Mouse (Mus musculus) Patski (cell line): ENCODE measurements at regions not wholly inside any gene's neighbourhood (a gene's known extent, or its start where the extent isn't known, plus 50 kb on each side); places are given as distances from the start of the nearest gene placed in this dataset.

ENCODE experiments used
- ATAC-seq: fragments of 100-300 bp; one replicate; pipeline ENCODE4 v1.8.0; 2021
- CTCF ChIA-PET: fragments of 350-600 bp; sonication (Branson Sonifier 250); formaldehyde crosslinking; loops from one replicate; lab custom pipeline; 2022; ENCODE audit warnings: inconsistent platforms; lab: Charles Lee
- POLR2A ChIA-PET: fragments of 350-600 bp; sonication (Branson Sonifier 250); formaldehyde crosslinking; loops from one replicate; lab custom pipeline; 2022; ENCODE audit warnings: antibody characterized with exemption, inconsistent platforms; lab: Charles Lee
- DNase-seq: peaks from one replicate; pipeline ENCODE4 v3.0.0-alpha.2; 2011; ENCODE audit warnings: low read depth, low spot score
- H3K27me3 ChIP-seq: fragments of 371-371 bp; one replicate; pipeline ENCODE4 v1.5.1; 2021
- CTCF ChIP-seq: fragments of 100-300 bp; IDR thresholded peaks from one replicate; pipeline ENCODE4 v1.5.1; 2021
- in situ Hi-C: fragments of 300-500 bp; cut with MboI; formaldehyde crosslinking; loops from 3 replicates; pipeline ENCODE4 v1.11.1; 2018; ENCODE audit warnings: low pct_unique_long_range_greater_than_20kb, mixed read lengths

DNA sequence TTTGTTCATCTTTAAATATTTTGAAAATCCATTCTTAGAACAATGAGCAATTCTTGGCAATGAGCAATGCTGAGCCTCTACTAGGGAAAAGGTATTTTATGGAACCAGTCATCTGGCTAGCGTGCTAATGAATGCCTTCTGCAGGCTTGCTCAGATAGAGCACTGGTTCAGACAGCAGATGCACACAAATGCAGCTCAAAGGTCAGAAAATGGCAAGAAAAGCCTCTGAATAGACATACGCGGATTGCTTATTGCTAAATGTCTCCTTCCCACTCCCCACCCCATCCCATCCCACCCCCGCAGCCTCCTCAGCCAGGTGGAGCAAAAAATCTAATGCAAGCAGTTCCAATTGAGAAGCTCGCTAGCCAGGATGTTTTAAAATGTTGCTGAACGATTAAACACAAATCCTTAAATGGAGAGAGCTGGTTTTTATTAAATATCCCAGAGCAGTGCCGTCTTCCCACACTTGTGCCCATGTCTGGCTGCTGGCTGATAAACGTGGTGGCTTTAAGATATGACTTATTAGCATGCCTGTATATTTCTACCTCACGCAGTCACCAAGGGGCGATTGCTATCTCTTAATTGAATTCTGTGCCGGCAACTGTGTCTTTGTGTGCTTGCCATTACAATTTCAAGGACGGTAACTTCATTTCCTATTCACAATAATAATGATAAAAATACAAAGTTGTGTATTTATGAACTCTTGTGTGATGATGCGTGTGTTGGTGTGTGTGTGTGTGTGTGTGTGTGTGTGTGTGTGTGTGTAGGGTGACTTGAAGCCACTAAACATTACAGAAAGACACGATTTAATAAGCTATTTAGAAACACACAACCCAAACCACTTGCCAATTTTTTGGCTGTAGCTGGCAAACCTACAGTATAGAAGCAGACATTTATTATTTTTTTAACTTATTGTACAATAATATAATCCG lies 192.7 kb upstream of the Pabpc6 start:
- DNase-seq (no peak), ATAC-seq (no peak)
- TF ChIP-seq CTCF, result no peak
- in situ Hi-C loops, result no loop called here
- POLR2A ChIA-PET, result no interaction called here
- peaks cover 3% of the 10 kb centered on the region for H3K27me3 ChIP-seq
- CTCF ChIA-PET, result no interaction called here

- peaks cover 3% of the 10 kb centered on the region for H3K27me3 ChIP-seq
- ATAC-seq (no peak), DNase-seq (no peak)
- POLR2A ChIA-PET, result no interaction called here
- CTCF ChIA-PET, result no interaction called here
- in situ Hi-C loops, result no loop called here
- no peak for TF ChIP-seq CTCF
Observed at GRCm38 (mm10) chr17:9861346-9861745, 191.8 kb upstream of the Pabpc6 start.

DNA sequence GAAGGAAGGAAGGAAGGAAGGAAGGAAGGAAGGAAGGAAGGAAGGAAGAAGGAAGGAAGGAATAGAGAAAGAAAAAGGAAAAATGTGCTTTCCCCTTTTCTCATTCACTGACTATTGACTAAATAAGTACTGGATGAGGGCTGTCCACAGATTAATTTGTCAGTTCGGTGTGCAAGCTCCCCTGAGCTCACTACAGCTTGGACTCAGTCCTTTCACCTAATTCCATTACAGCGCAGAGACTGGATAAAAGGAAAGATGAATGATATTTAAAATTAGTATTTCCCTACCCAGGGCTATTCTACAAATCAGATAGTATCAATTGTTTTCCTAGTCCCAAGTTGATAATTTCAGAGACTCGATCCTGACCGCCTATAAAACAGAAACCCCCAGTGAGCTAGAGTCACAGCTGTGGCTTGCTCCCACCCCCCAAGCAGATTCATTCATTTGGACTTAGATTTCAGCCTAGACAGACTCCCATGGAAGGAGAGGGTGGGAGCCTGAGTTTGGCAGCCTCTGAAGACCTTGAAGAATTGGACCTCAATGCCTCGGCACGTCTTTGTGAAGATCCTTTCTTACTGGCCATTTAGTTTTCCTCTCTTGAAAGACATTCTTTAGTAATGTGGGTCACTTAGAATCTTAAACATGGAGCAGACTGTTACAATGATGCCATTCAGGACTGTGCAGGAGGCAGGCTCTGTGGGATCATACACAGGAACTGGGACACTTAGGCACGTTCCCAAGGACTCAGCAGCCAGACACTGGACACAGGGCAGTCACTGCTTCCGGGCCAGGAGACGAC lies 179.2 kb upstream of the Pabpc6 start:
- no peaks in the 10 kb centered on the region for H3K27me3 ChIP-seq
- no peak for TF ChIP-seq CTCF
- no peak for ATAC-seq
- in situ Hi-C loops, result no loop called here
- ChIA-PET POLR2A (no interaction called here), CTCF (no interaction called here)
- DNase-seq, result no peak

DNA sequence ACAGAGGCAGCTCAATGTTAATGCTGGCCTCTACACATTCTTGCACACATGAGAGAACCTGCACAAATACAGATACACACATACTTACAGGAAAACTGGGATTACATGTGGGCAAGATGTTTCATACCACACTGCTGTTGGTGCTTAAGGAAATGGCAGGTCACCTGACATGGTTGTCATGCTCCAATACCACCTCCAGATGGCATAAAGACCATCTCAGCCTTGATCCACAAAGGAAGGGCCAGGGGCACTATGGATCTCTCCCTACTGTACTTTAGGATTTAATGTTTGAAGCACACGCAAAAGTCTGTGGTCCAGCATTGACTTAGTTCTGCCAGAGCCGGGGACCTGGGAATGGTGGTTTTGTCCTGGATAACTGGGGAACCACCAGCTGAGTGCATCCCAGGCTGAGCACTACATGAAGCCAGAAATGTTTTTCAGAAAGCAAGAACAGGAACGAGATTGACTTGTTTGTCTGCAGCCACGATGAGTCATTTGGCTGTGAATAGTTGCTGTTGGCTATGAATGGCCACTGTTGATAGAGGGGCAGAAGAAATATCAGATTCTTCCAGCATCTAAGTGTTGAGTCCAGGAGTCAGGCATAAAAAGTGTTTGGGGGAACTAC lies 176.0 kb upstream of the Pabpc6 start:
- in situ Hi-C loops, result no loop called here
- CTCF ChIA-PET, result no interaction called here
- POLR2A ChIA-PET, result no interaction called here
- no peaks in the 10 kb centered on the region for H3K27me3 ChIP-seq
- ATAC-seq (no peak), DNase-seq (no peak)
- TF ChIP-seq CTCF, result no peak

DNA sequence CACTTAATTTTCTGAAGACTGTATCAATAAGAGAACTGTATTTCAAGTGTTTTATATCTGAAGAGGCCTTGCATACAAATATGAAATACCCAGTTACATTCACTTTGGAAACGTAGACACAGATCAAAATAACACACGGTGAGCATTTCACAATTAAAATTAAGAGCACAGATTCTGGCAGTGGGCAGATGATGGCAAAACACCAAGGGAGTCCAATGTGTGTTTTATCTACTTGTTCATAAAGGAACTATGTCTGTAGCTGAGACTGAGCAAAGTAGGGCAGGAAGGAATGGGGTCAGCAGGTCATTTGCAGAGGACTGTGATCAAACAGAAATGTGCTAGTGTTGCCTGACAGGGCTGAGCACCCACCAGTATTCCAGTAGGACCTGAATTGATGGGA lies 171.6 kb upstream of the Pabpc6 start:
- CTCF ChIA-PET, result no interaction called here
- in situ Hi-C loops, result no loop called here

DNA sequence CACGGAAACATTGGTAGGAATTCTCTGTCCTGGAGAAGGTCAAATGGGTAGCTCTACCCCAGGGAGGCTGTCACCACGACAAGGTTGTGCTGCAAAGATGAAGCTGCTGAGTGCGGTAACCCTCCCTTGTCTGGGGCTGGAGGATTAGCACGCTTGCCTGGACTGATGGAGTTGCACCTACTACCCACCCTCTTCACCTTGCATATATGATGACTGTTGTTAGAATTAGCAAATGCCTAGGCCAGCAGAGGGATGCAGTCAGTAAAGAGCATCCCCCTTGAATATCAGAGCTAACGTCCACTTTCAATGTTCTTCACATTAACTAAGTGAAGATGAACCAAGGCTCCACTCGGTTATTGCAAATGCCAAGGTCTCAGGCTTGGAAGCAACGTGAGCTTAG lies 169.7 kb upstream of the Pabpc6 start:
- ATAC-seq, result no peak
- no peaks in the 10 kb centered on the region for H3K27me3 ChIP-seq
- no peak for TF ChIP-seq CTCF
- ChIA-PET CTCF (no interaction called here), POLR2A (no interaction called here)
- in situ Hi-C loops, result no loop called here
- no peak for DNase-seq

More for the DNA sequence above, 171.6 kb upstream of the Pabpc6 start:
- TF ChIP-seq CTCF, result no peak
- no peaks in the 10 kb centered on the region for H3K27me3 ChIP-seq
- DNase-seq (no peak), ATAC-seq (no peak)
- POLR2A ChIA-PET, result no interaction called here

DNA sequence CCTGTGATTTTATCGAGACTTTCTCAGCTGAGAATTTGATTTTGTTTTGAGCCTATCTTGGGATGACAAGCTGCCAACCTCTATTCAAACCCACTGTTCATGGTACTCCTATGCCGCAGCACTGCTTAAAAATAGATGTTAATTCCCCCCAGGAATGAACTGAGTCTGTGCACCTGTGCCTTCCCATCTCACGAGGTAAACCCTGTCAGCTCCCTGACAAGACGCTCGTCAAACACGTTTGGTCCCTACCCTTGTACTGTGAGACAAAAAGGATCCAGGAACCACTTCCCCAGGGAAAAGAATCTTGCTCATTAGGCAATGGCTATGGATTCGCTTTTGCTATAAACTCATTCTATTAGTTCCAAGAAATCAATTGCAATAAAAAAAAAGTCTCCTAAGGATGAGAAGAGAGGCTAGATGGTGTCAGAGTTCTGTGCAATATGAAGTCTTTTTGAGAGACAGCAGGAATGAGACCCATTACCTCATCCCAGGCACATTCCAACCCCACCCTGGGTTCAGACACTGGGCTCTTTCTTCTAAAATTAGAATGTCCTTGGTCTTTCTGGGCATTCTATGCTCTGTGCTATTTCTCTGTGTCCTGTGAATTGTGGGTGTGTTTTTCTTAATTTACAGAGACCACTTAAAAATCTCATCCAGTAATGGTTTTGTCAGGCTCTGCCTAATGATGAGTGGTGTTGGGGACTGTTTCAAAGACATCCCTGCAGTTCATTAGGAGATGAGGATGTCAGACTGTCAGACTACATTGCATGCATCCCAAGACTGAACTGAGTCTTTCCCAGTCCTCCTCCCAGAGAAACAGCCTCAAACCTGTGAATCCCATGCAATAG lies 167.7 kb upstream of the Pabpc6 start:
- in situ Hi-C loops, result no loop called here
- ATAC-seq (no peak), DNase-seq (no peak)
- ChIA-PET POLR2A (no interaction called here), CTCF (no interaction called here)
- H3K27me3 ChIP-seq, result no peaks in the 10 kb centered on the region
- TF ChIP-seq CTCF, result no peak

- ATAC-seq (no peak), DNase-seq (no peak)
- ChIA-PET CTCF (no interaction called here), POLR2A (no interaction called here)
- H3K27me3 ChIP-seq, result no peaks in the 10 kb centered on the region
- in situ Hi-C loops, result no loop called here
- no peak for TF ChIP-seq CTCF
Observed at GRCm38 (mm10) chr17:9829895-9830294, 160.4 kb upstream of the Pabpc6 start.

DNA sequence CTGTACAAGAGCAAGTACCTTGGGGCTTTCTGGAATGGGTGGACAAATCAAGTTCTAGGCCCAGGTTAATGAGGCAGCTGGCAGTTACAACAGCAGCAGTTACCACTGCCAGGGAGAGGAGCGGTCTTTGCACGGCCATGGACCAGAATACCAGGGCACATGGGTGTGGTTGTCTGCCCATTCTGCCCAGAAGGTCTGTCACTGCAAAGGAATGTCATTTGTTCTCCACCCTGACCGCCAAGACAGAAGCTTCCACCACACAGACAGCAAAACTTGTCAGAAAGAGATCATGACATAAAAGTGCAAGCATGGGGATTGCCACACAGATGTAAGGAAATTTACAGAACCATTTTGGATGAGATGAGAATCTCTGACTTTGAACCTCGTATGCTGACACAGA lies 151.8 kb upstream of the Pabpc6 start:
- CTCF ChIA-PET, result no interaction called here
- in situ Hi-C loops, result no loop called here
- no peak for ATAC-seq
- TF ChIP-seq CTCF, result no peak
- H3K27me3 ChIP-seq, result no peaks in the 10 kb centered on the region
- no peak for DNase-seq
- POLR2A ChIA-PET, result no interaction called here

GRCm38 (mm10) chr17:9817056-9817455 lies 147.5 kb upstream of the Pabpc6 start:
- POLR2A ChIA-PET, result no interaction called here
- no peaks in the 10 kb centered on the region for H3K27me3 ChIP-seq
- CTCF ChIA-PET, result no interaction called here
- in situ Hi-C loops, result no loop called here
- no peak for TF ChIP-seq CTCF
- DNase-seq (no peak), ATAC-seq (no peak)
